Mouse (Mus musculus): ENCODE measurements at regions not wholly inside any gene's neighbourhood (a gene's known extent, or its start where the extent isn't known, plus 50 kb on each side); places are given as distances from the start of the nearest gene placed in this dataset.

GRCm38 (mm10) chr17:80786061-80786851 is 58.0 kb upstream of the Map4k3 start:
- WGBS = 63% methylated on average over 8 of the region's 8 CpGs
- H3K27me3 ChIP-seq (ENCODE audit: control insufficient read depth, insufficient read depth, low read length) = no peaks in the 10 kb centered on the region
- H3K9ac ChIP-seq (ENCODE audit: low read depth, low read length) = no peak overlapping the region
- intact Hi-C loops (cut with DNase I) = loop anchor here (5.0 kb wide), 1 partner anchor 34 kb away; no protein-coding TSS in a partner anchor
- peaks cover 10% of the 10 kb centered on the region for H3K4me1 ChIP-seq (ENCODE audit: control insufficient read depth, insufficient read depth, low read length)
- H3K27ac ChIP-seq = no peak overlapping the region
- TF ChIP-seq EP300 (IDR thresholded peaks at IDR 0.05; ENCODE audit: insufficient read depth, low read depth, low read length) (peak; percentile 85), CTCF (IDR thresholded peaks at IDR 0.05) (no peak)
- no peak overlapping the region for H3K4me3 ChIP-seq
- no peak for DNase-seq
- no peaks in the 10 kb centered on the region for H3K79me2 ChIP-seq (replicated peaks; ENCODE audit: control insufficient read depth, insufficient read depth, low read length)
- H3K36me3 ChIP-seq (ENCODE audit: control insufficient read depth, insufficient read depth, low read length) = peaks cover 8% of the 10 kb centered on the region

GRCm38 (mm10) chr17:80785476-80785875 is 57.2 kb upstream of the Map4k3 start:
- no peak overlapping the region for H3K27ac ChIP-seq
- H3K79me2 ChIP-seq (replicated peaks; ENCODE audit: control insufficient read depth, insufficient read depth, low read length) = no peaks in the 10 kb centered on the region
- H3K36me3 ChIP-seq (ENCODE audit: control insufficient read depth, insufficient read depth, low read length) = peaks cover 8% of the 10 kb centered on the region
- WGBS = 93% methylated on average over 8 of the region's 8 CpGs
- intact Hi-C loops (cut with DNase I) = loop anchor here (5.0 kb wide), 1 partner anchor 33 kb away; no protein-coding TSS in a partner anchor
- no peak for DNase-seq
- no peak overlapping the region for H3K9ac ChIP-seq (ENCODE audit: low read depth, low read length)
- no peaks in the 10 kb centered on the region for H3K27me3 ChIP-seq (ENCODE audit: control insufficient read depth, insufficient read depth, low read length)
- H3K4me1 ChIP-seq (ENCODE audit: control insufficient read depth, insufficient read depth, low read length) = peaks cover 8% of the 10 kb centered on the region
- no peak overlapping the region for H3K4me3 ChIP-seq
- no peak for TF ChIP-seq EP300 (IDR thresholded peaks at IDR 0.05; ENCODE audit: insufficient read depth, low read depth, low read length)
- TF ChIP-seq POLR2A (IDR thresholded peaks at IDR 0.05; ENCODE audit: insufficient read depth, low read depth, low read length) = no peak

DNA sequence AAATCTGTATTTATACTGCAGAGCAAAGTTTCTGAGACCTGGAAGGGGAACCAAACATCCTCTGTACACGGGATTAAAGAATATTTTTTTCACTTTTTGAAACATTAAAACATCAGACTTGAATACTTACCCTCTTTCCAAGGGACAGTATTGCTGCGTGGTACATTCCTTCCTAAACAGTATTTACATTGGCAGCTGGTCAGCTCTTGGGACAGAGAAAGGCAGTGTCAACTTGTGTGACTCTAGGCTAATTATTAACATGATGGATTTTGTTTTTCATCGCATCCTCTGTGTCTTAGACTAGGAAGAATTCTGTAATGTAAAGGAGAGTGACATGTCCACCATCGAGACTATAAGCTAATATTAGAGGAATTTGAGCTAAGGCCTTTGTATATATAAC is 56.8 kb upstream of the Map4k3 start:
- H3K79me2 ChIP-seq (replicated peaks; ENCODE audit: control insufficient read depth, insufficient read depth, low read length) = no peaks in the 10 kb centered on the region
- no peak overlapping the region for H3K9ac ChIP-seq (ENCODE audit: low read depth, low read length)
- TF ChIP-seq EP300 (IDR thresholded peaks at IDR 0.05; ENCODE audit: insufficient read depth, low read depth, low read length) (no peak), CTCF (IDR thresholded peaks at IDR 0.05) (no peak), POLR2A (IDR thresholded peaks at IDR 0.05; ENCODE audit: insufficient read depth, low read depth, low read length) (no peak)
- H3K4me3 ChIP-seq = no peak overlapping the region
- H3K4me1 ChIP-seq (ENCODE audit: control insufficient read depth, insufficient read depth, low read length) = peaks cover 9% of the 10 kb centered on the region
- intact Hi-C loops (cut with DNase I) = loop anchor here (5.0 kb wide), 1 partner anchor 33 kb away; no protein-coding TSS in a partner anchor
- no peaks in the 10 kb centered on the region for H3K27me3 ChIP-seq (ENCODE audit: control insufficient read depth, insufficient read depth, low read length)
- DNase-seq = no peak
- H3K36me3 ChIP-seq (ENCODE audit: control insufficient read depth, insufficient read depth, low read length) = peaks cover 8% of the 10 kb centered on the region
- no peak overlapping the region for H3K27ac ChIP-seq
- WGBS = 54% methylated on average over 4 of the region's 4 CpGs

- Histone ChIP-seq H3K36me3 (ENCODE audit: control insufficient read depth, insufficient read depth, low read length) (no peaks in the 10 kb centered on the region), H3K79me2 (replicated peaks; ENCODE audit: control insufficient read depth, insufficient read depth, low read length) (no peaks in the 10 kb centered on the region), H3K27ac (no peak overlapping the region), H3K9ac (ENCODE audit: low read depth, low read length) (no peak overlapping the region), H3K4me1 (ENCODE audit: control insufficient read depth, insufficient read depth, low read length) (peaks cover 6% of the 10 kb centered on the region), H3K27me3 (ENCODE audit: control insufficient read depth, insufficient read depth, low read length) (no peaks in the 10 kb centered on the region), H3K4me3 (no peak overlapping the region)
- DNase-seq = no peak
- no peak for TF ChIP-seq CTCF (IDR thresholded peaks at IDR 0.05)
- TF ChIP-seq POLR2A (IDR thresholded peaks at IDR 0.05; ENCODE audit: insufficient read depth, low read depth, low read length) = no peak
- TF ChIP-seq EP300 (IDR thresholded peaks at IDR 0.05; ENCODE audit: insufficient read depth, low read depth, low read length) = no peak
- intact Hi-C loops (cut with DNase I) = no loop called here
- WGBS = 90% methylated on average over 1 of the region's 1 CpGs
Measured at GRCm38 (mm10) chr17:80782233-80782632, 53.9 kb upstream of the Map4k3 start.

- Histone ChIP-seq H3K4me1 (ENCODE audit: control insufficient read depth, insufficient read depth, low read length) (peaks cover 6% of the 10 kb centered on the region), H3K27me3 (ENCODE audit: control insufficient read depth, insufficient read depth, low read length) (no peaks in the 10 kb centered on the region), H3K4me3 (no peak overlapping the region), H3K36me3 (ENCODE audit: control insufficient read depth, insufficient read depth, low read length) (no peaks in the 10 kb centered on the region), H3K79me2 (replicated peaks; ENCODE audit: control insufficient read depth, insufficient read depth, low read length) (no peaks in the 10 kb centered on the region), H3K27ac (no peak overlapping the region), H3K9ac (ENCODE audit: low read depth, low read length) (no peak overlapping the region)
- WGBS = 99% methylated on average over 12 of the region's 12 CpGs
- intact Hi-C loops (cut with DNase I) = no loop called here
- DNase-seq = no peak
- TF ChIP-seq CTCF (IDR thresholded peaks at IDR 0.05) (no peak), EP300 (IDR thresholded peaks at IDR 0.05; ENCODE audit: insufficient read depth, low read depth, low read length) (no peak), POLR2A (IDR thresholded peaks at IDR 0.05; ENCODE audit: insufficient read depth, low read depth, low read length) (no peak)
Measured at GRCm38 (mm10) chr17:80781621-80782020, 53.3 kb upstream of the Map4k3 start.

DNA sequence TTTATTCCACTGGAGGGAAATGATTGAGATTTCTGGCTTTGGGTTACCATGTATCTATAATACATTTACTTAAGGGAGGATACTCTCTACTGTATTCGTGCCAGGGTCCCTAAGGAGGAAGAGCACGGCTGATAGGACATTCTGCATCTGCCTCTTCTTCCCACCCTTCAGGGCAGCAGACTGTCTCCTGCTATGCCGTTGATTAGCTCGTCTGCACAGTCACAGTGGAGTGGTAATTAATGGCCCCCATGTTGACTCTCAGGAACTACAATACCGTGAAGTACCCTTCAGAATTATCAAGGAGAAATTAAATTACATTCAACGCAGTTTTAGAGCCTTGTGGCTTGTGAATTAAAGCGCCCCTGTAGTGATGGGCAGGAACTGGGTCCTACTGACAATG is 52.0 kb upstream of the Map4k3 start:
- 53% methylated on average over 7 of the region's 7 CpGs for WGBS
- Histone ChIP-seq H3K79me2 (replicated peaks; ENCODE audit: control insufficient read depth, insufficient read depth, low read length) (no peaks in the 10 kb centered on the region), H3K4me3 (no peak overlapping the region), H3K36me3 (ENCODE audit: control insufficient read depth, insufficient read depth, low read length) (peaks cover under 1% of the 10 kb centered on the region; the same call in 1 of the 2 replicates), H3K4me1 (ENCODE audit: control insufficient read depth, insufficient read depth, low read length) (peaks cover 7% of the 10 kb centered on the region), H3K27ac (peak overlapping the region; percentile 32; the same call in 1 of the 2 replicates), H3K9ac (ENCODE audit: low read depth, low read length) (no peak overlapping the region), H3K27me3 (ENCODE audit: control insufficient read depth, insufficient read depth, low read length) (no peaks in the 10 kb centered on the region)
- DNase-seq = no peak
- no peak for TF ChIP-seq CTCF (IDR thresholded peaks at IDR 0.05)
- no peak for TF ChIP-seq EP300 (IDR thresholded peaks at IDR 0.05; ENCODE audit: insufficient read depth, low read depth, low read length)
- no peak for TF ChIP-seq POLR2A (IDR thresholded peaks at IDR 0.05; ENCODE audit: insufficient read depth, low read depth, low read length)
- intact Hi-C loops (cut with DNase I) = no loop called here

Measured in heart, adult 2 months (tissue).